24 mouse cellular contexts compared by ENCODE assay signal in genomic region chr13:40850686-40851085, GRCm38 (mm10). TPM values are rescaled to one million over a fixed set of nuclear protein-coding genes. Genes with fewer than 3 reads are reported as not detected.
DNase-seq lines count a peak whose midpoint lies in the region; ATAC-seq and TF ChIP-seq lines count a peak whose summit lies in the region.
"Had no signal": no experiment of that assay in that cellular context is flagged by ENCODE, and none has a peak within 500 bp of the region (broad histone marks: within the 10 kb centered on the region; RNA-seq: fewer than 3 reads in every experiment).

No protein-coding gene starts in this region.

- ATAC-seq in liver, postnatal 0 days = peak; percentile 40
- no peak for ATAC-seq in liver, embryonic 12.5 days
- ATAC-seq: activated CD4-positive, CD25-positive, alpha-beta regulatory T cell, adult 4 months; forebrain, embryonic 16.5 days; Patski had no signal

- H3K27ac ChIP-seq in liver, postnatal 0 days (ENCODE audit: low read depth) = no peak overlapping the region; the same call in 1 of the 2 replicates
- H3K27ac ChIP-seq in liver, embryonic 12.5 days = no peak overlapping the region
- H3K27ac ChIP-seq: embryonic facial prominence, embryonic 13.5 days; forebrain, embryonic 12.5 days; heart, adult 2 months; heart, embryonic 15.5 days; hindbrain, embryonic 10.5 days; hindbrain, embryonic 14.5 days had no signal

- peak; percentile 45 for DNase-seq in adrenal gland, adult 2 months
- DNase-seq in adrenal gland, postnatal 14 days = no peak
- DNase-seq in kidney, adult 9 months = peak; percentile 67
- DNase-seq in kidney, adult 11 months = no peak
- DNase-seq in liver, postnatal 0 days = no peak
- peak; percentile 53 for DNase-seq in yolk sac, embryonic 10.5 days (ENCODE audit: low spot score)
- no peak for DNase-seq in neural tube, embryonic 10.5 days (ENCODE audit: extremely low spot score, low spot score)
- DNase-seq: adrenal gland, postnatal 36 days; cerebellum, adult 8-10 months; cerebellum, postnatal 14 days; embryo, embryonic 11 days; gastrocnemius, postnatal 10 days; heart, adult 2 months; heart, postnatal 14 days had no signal

- no peak overlapping the region for H3K4me3 ChIP-seq in liver, postnatal 0 days (ENCODE audit: low read depth, low read length)
- H3K4me3 ChIP-seq in liver, embryonic 12.5 days = no peak overlapping the region
- H3K4me3 ChIP-seq: embryonic facial prominence, embryonic 13.5 days; forebrain, embryonic 12.5 days; heart, adult 2 months; heart, embryonic 15.5 days; hindbrain, embryonic 10.5 days had no signal

- no peak overlapping the region for H3K4me2 ChIP-seq in liver, postnatal 0 days (ENCODE audit: low read depth, low read length)
- H3K4me2 ChIP-seq in liver, embryonic 12.5 days = no peak overlapping the region
- H3K4me2 ChIP-seq: embryonic facial prominence, embryonic 13.5 days; forebrain, embryonic 12.5 days; heart, embryonic 11.5 days; heart, embryonic 15.5 days; hindbrain, embryonic 14.5 days had no signal

- H3K9me3 ChIP-seq in liver, postnatal 0 days (ENCODE audit: low read length) = no peaks in the 10 kb centered on the region
- no peaks in the 10 kb centered on the region for H3K9me3 ChIP-seq in liver, embryonic 12.5 days (replicated peaks)
- H3K9me3 ChIP-seq: embryonic facial prominence, embryonic 13.5 days; forebrain, embryonic 12.5 days; heart, embryonic 15.5 days; hindbrain, embryonic 10.5 days had no signal

- peak; percentile 42; the same call in 1 of the 2 replicates for TF ChIP-seq EP300 in liver, postnatal 0 days (IDR thresholded peaks at IDR 0.05; ENCODE audit: low read depth)

- H3K36me3 ChIP-seq in liver, postnatal 0 days (replicated peaks; ENCODE audit: insufficient read depth, low read length) = no peaks in the 10 kb centered on the region
- no peaks in the 10 kb centered on the region for H3K36me3 ChIP-seq in liver, embryonic 12.5 days
- H3K36me3 ChIP-seq: embryonic facial prominence, embryonic 13.5 days; forebrain, embryonic 12.5 days; heart, embryonic 15.5 days; hindbrain, embryonic 10.5 days had no signal

- no peaks in the 10 kb centered on the region for H3K27me3 ChIP-seq in liver, postnatal 0 days (ENCODE audit: insufficient read depth, low read length)
- no peaks in the 10 kb centered on the region for H3K27me3 ChIP-seq in liver, embryonic 12.5 days (replicated peaks)
- H3K27me3 ChIP-seq: embryonic facial prominence, embryonic 13.5 days; forebrain, embryonic 12.5 days; heart, embryonic 15.5 days; Patski had no signal

- no peak for TF ChIP-seq CTCF in liver, postnatal 0 days (IDR thresholded peaks at IDR 0.05; ENCODE audit: low read depth)

- 0 out of 2 replicates have a peak, but pooled peaks cover 10% of the 10 kb centered on the region for H3K4me1 ChIP-seq in liver, postnatal 0 days (ENCODE audit: insufficient read depth)
- 0 out of 2 replicates have a peak, but pooled peaks cover 11% of the 10 kb centered on the region for H3K4me1 ChIP-seq in liver, embryonic 12.5 days

- 55% methylated on average over 6 of the region's 6 CpGs for WGBS in liver, postnatal 0 days (ENCODE audit: insufficient replicate concordance)
- 43% methylated on average over 6 of the region's 6 CpGs for WGBS in liver, embryonic 12.5 days (ENCODE audit: insufficient replicate concordance)

- H3K9ac ChIP-seq in liver, postnatal 0 days (replicated peaks) = no peak overlapping the region
- H3K9ac ChIP-seq in liver, embryonic 12.5 days = no peak overlapping the region
- H3K9ac ChIP-seq: embryonic facial prominence, embryonic 13.5 days; forebrain, embryonic 12.5 days; heart, embryonic 15.5 days; hindbrain, embryonic 14.5 days had no signal

RNA-seq across cellular contexts. Expression of gene Gcnt2, which starts 8.9 kb away (rescaled TPM):
- 1 to 10 TPM; 6.7 to 8.5 TPM for total RNA-seq in adrenal gland, adult 2 months (2021)
- polyA plus RNA-seq in adrenal gland, adult 2 months (2012; rRNA removed) = 0.66 and 0.97 TPM in 2 replicates
- 11.3 and 13.1 TPM in 2 replicates for total RNA-seq in adrenal gland, postnatal 14 days (2021)
- 2.5 and 3.3 TPM in 2 replicates for polyA plus RNA-seq in liver, postnatal 0 days (2015; fragmentation: Nextera tagmentation; extraction: Ambion mirVana)
- 1.5 TPM in 2 replicates for polyA plus RNA-seq in liver, embryonic 12.5 days (2016; fragmentation: Nextera tagmentation; extraction: Ambion mirVana)

Comparison
In these comparisons a context has a peak if more than half of its experiments do, and no peak if none do; other contexts are left out.
1. DNase-seq: peak in adrenal gland, adult 2 months (single experiment), kidney, adult 9 months (single experiment) and yolk sac, embryonic 10.5 days (single experiment); none in adrenal gland, postnatal 14 days (single experiment), kidney, adult 11 months (single experiment), liver, postnatal 0 days (single experiment) and neural tube, embryonic 10.5 days (single experiment).